Mouse (Mus musculus) hindbrain, embryonic 15.5 days (tissue): ENCODE measurements around the gene Pon1. TPM values are rescaled to one million over a fixed set of nuclear protein-coding genes. Genes with fewer than 3 reads are reported as not detected.

Experiments used
- ATAC-seq: fragments of 200-750 bp; cut with Nextera tagmentation; 2 replicates; pipeline ENCODE4 v1.8.0; 2017; ENCODE audit warnings: low read depth, moderate number of reproducible peaks, moderate TSS enrichment; ENCODE audit not compliant: low FRiP score
- H3K27ac ChIP-seq: fragments of 300-500 bp; sonication (generic); replicated peaks from 2 replicates; pipeline ENCODE4 v1.5.1; 2015; ENCODE audit warnings: mild to moderate bottlenecking, inconsistent platforms
- H3K27me3 ChIP-seq: fragments of 300-500 bp; sonication (generic); 2 replicates; pipeline ENCODE4 v1.6.1; 2015; ENCODE audit warnings: control low read depth, inconsistent platforms
- H3K36me3 ChIP-seq: fragments of 300-500 bp; sonication (generic); 2 replicates; pipeline ENCODE4 v1.6.1; 2015; ENCODE audit warnings: control low read depth, inconsistent platforms
- H3K4me1 ChIP-seq: fragments of 300-500 bp; sonication (generic); replicated peaks from 2 replicates; pipeline ENCODE4 v1.6.1; 2015; ENCODE audit warnings: control low read depth, inconsistent platforms
- H3K4me2 ChIP-seq: fragments of 300-500 bp; sonication (generic); 2 replicates; pipeline ENCODE4 v1.6.1; 2015; ENCODE audit warnings: moderate library complexity, mild to moderate bottlenecking, inconsistent platforms
- H3K4me3 ChIP-seq: fragments of 300-500 bp; sonication (generic); 2 replicates; pipeline ENCODE4 v1.5.1; 2015; ENCODE audit warnings: mild to moderate bottlenecking, inconsistent platforms
- H3K9ac ChIP-seq: fragments of 300-500 bp; sonication (generic); 2 replicates; pipeline ENCODE4 v1.6.1; 2015; ENCODE audit warnings: inconsistent platforms
- H3K9me3 ChIP-seq: fragments of 300-500 bp; sonication (generic); 2 replicates; pipeline ENCODE4 v1.6.1; 2016; ENCODE audit warnings: control low read depth, inconsistent platforms
- WGBS: fragments of 180-500 bp; shearing (Covaris S2); methylation state at CpG from one replicate; pipeline ENCODE4 v1.1.7; 2015; 5-methylcytosine and 5-hydroxymethylcytosine counted together
- polyA plus RNA-seq: library from polyadenylated mRNA; unstranded; fragments of >200 nt; fragmentation: Nextera tagmentation; extraction: Ambion mirVana; gene quantifications from 2 replicates; pipeline ENCODE4 v1.2.1, GENCODE M21; 2015

Gene Pon1
- polyA plus RNA-seq, 1 experiment from 2014 or later: 0.45 TPM

DNA sequence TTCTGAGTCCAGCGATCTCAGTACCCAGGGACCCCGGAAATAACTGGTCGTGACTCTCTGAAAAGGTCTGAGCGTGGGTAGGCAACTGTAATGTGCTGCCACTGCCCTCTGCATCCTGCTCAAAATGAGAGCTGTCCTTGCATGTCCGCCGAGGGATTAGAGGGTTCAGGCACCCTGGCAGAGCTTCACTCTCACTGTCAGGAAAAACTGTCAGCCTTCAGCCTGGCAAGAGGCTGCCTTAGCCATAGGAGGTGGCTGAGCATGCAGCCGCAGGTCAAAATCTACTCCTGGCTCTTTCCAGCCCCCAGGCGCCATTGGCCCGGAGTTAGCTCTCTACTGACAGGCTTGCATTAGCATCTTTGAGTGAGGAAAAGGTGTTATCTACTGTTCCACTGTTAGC, 21.2 kb downstream of the Pon1 start:
- Histone ChIP-seq H3K4me2 (no peak overlapping the region), H3K9ac (no peak overlapping the region), H3K36me3 (no peaks in the 10 kb centered on the region), H3K27ac (no peak overlapping the region), H3K4me3 (no peak overlapping the region), H3K27me3 (no peaks in the 10 kb centered on the region), H3K9me3 (no peaks in the 10 kb centered on the region), H3K4me1 (0 out of 2 replicates have a peak, but pooled peaks cover 3% of the 10 kb centered on the region)
- WGBS: 74% methylated on average over 9 of the region's 9 CpGs
- peak; percentile 32; the same call in 1 of the 2 replicates for ATAC-seq

DNA sequence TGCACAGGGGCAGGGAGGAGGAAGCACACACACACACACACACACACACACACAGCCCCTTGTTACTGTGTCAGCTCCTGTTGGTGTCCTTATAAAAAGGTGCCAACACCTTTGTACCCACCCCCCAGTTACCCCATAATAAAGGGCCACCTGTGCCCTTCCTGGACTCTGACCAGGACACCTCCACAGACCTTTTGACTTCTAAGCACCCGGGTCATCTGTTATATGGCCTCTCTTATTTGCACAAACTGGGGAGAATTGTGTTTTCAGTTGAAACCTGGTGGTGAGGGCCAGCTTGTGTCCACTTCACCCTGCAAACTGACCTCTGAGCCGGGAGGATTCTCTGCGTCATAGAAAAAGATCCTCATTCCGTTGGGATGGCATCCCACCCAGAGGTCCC, 22.3 kb downstream of the Pon1 start:
- Histone ChIP-seq H3K4me1 (0 out of 2 replicates have a peak, but pooled peaks cover 3% of the 10 kb centered on the region), H3K4me3 (no peak overlapping the region), H3K9me3 (no peaks in the 10 kb centered on the region), H3K27me3 (no peaks in the 10 kb centered on the region), H3K4me2 (no peak overlapping the region), H3K27ac (no peak overlapping the region), H3K9ac (no peak overlapping the region), H3K36me3 (no peaks in the 10 kb centered on the region)
- 83% methylated on average over 4 of the region's 4 CpGs for WGBS
- no peak for ATAC-seq

DNA sequence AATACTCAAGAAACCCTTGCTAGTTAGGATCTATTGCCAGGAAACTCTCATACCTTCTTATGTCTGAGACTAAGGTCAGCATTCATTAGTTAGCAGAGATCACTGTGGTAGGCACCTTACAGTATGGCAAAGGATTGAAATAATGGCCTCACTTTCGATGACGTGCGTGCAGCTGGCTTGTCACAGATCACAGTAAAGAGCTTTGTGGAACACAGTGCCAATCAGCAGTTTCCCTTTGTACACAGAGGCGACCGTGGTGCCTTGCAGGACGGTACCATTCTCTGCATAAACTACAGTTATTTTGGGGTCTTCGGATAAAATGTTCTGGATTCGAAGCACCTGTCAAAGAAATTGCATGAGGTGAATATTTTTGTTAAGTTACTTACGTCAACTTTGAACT, 25.6 kb downstream of the Pon1 start:
- no peak for ATAC-seq
- no peak overlapping the region for H3K4me2 ChIP-seq
- H3K9ac ChIP-seq: no peak overlapping the region
- no peak overlapping the region for H3K4me3 ChIP-seq
- 0 out of 2 replicates have a peak, but pooled peaks cover 3% of the 10 kb centered on the region for H3K4me1 ChIP-seq
- H3K27me3 ChIP-seq: no peaks in the 10 kb centered on the region
- no peaks in the 10 kb centered on the region for H3K36me3 ChIP-seq
- H3K9me3 ChIP-seq: no peaks in the 10 kb centered on the region
- 74% methylated on average over 9 of the region's 9 CpGs for WGBS
- no peak overlapping the region for H3K27ac ChIP-seq

DNA sequence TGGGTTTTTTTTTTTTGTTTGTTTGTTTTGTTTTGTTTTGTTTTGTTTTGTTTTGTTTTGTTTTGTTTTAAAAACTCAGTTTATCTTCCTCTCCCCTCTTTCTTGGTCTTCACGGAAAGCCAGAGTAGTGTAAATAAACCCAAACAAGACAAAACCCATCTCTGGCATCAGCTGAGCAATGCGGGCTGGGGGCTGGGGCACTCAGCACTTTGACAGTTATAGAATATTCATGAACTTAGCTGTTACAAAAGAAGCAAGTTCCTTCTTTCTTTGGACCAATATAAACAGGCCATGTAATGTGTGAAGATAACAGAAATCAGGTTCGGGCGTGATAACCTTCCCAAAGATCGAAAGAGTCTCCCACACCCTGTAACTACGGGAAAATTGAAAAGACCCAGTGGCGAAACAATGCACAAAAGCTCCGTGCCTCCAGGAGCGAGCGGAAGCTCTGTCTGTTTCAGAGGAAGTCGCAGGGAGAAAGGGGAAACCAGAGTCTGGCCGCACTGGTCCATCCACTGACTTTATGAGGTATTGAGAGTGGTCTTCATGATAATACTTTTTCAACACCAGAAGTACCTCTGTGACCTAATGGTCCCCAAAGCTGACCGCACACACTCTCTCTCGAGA, 26.6 kb downstream of the Pon1 start:
- no peaks in the 10 kb centered on the region for H3K27me3 ChIP-seq
- no peaks in the 10 kb centered on the region for H3K4me1 ChIP-seq
- WGBS: 24% methylated on average over 14 of the region's 14 CpGs
- no peaks in the 10 kb centered on the region for H3K36me3 ChIP-seq
- H3K9me3 ChIP-seq: no peaks in the 10 kb centered on the region
- H3K27ac ChIP-seq: no peak overlapping the region
- no peak overlapping the region for H3K9ac ChIP-seq
- ATAC-seq: no peak
- peak overlapping the region; percentile 33 for H3K4me2 ChIP-seq
- no peak overlapping the region for H3K4me3 ChIP-seq

GRCm38 (mm10) chr6:5164855-5165254, 28.9 kb downstream of the Pon1 start:
- H3K36me3 ChIP-seq: 0 out of 2 replicates have a peak, but pooled peaks cover 2% of the 10 kb centered on the region
- no peak for ATAC-seq
- no peak overlapping the region for H3K9ac ChIP-seq
- 68% methylated on average over 9 of the region's 9 CpGs for WGBS
- H3K4me3 ChIP-seq: no peak overlapping the region
- H3K9me3 ChIP-seq: no peaks in the 10 kb centered on the region
- no peak overlapping the region; the same call in 1 of the 2 replicates for H3K27ac ChIP-seq
- no peaks in the 10 kb centered on the region for H3K27me3 ChIP-seq
- no peak overlapping the region for H3K4me2 ChIP-seq
- H3K4me1 ChIP-seq: no peaks in the 10 kb centered on the region

GRCm38 (mm10) chr6:5163507-5164144, 30.1 kb downstream of the Pon1 start:
- no peak overlapping the region for H3K4me3 ChIP-seq
- WGBS: 97% methylated on average over 14 of the region's 14 CpGs
- no peak overlapping the region for H3K4me2 ChIP-seq

DNA sequence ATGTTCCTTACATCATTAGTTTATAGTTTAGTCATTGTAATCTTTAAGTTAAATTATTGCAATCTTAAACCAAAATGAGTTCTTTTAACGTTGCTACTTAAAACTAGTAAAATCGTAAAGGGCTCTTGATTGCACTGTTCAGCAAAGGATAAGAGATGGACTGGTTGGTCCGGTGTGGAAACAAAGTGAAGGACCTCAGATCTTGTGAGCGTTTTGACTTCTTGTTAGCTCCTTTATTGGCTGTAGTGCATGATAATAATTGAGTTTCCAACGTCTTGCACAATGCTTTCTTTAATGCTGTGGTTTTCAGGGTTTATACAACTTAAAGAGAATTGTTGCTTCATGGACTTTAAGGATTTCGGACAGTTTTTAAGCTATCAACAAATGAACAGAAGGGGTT, 31.7 kb downstream of the Pon1 start:
- 93% methylated on average over 6 of the region's 6 CpGs for WGBS
- ATAC-seq: no peak
- Histone ChIP-seq H3K9ac (no peak overlapping the region), H3K4me1 (no peaks in the 10 kb centered on the region), H3K9me3 (no peaks in the 10 kb centered on the region), H3K4me3 (no peak overlapping the region), H3K36me3 (peaks cover 15% of the 10 kb centered on the region; the same call in 1 of the 2 replicates), H3K27me3 (no peaks in the 10 kb centered on the region), H3K4me2 (no peak overlapping the region), H3K27ac (no peak overlapping the region)

More at GRCm38 (mm10) chr6:5163507-5164144, 30.1 kb downstream of the Pon1 start:
- Histone ChIP-seq H3K27me3 (no peaks in the 10 kb centered on the region), H3K9ac (no peak overlapping the region), H3K9me3 (no peaks in the 10 kb centered on the region), H3K4me1 (no peaks in the 10 kb centered on the region), H3K27ac (no peak overlapping the region), H3K36me3 (peaks cover 14% of the 10 kb centered on the region; the same call in 1 of the 2 replicates)
- no peak for ATAC-seq

- Histone ChIP-seq H3K4me1 (no peaks in the 10 kb centered on the region), H3K27me3 (no peaks in the 10 kb centered on the region), H3K36me3 (peaks cover 24% of the 10 kb centered on the region), H3K27ac (no peak overlapping the region), H3K4me3 (no peak overlapping the region), H3K4me2 (no peak overlapping the region), H3K9ac (no peak overlapping the region), H3K9me3 (no peaks in the 10 kb centered on the region)
- WGBS: 86% methylated on average over 7 of the region's 7 CpGs
- ATAC-seq: no peak
Observed at GRCm38 (mm10) chr6:5159385-5159791, 34.4 kb downstream of the Pon1 start.

GRCm38 (mm10) chr6:5156541-5157425, 37.0 kb downstream of the Pon1 start:
- no peaks in the 10 kb centered on the region for H3K27me3 ChIP-seq
- no peak overlapping the region for H3K9ac ChIP-seq
- no peak overlapping the region for H3K4me2 ChIP-seq
- H3K4me1 ChIP-seq: no peaks in the 10 kb centered on the region
- no peak for ATAC-seq
- H3K36me3 ChIP-seq: peaks cover 28% of the 10 kb centered on the region
- 84% methylated on average over 6 of the region's 6 CpGs for WGBS
- H3K9me3 ChIP-seq: no peaks in the 10 kb centered on the region
- no peak overlapping the region for H3K4me3 ChIP-seq
- H3K27ac ChIP-seq: no peak overlapping the region

GRCm38 (mm10) chr6:5155313-5155927, 38.3 kb downstream of the Pon1 start:
- Histone ChIP-seq H3K27me3 (no peaks in the 10 kb centered on the region), H3K36me3 (peaks cover 28% of the 10 kb centered on the region), H3K9ac (no peak overlapping the region), H3K4me2 (no peak overlapping the region), H3K27ac (no peak overlapping the region), H3K4me3 (no peak overlapping the region), H3K4me1 (0 out of 2 replicates have a peak, but pooled peaks cover 4% of the 10 kb centered on the region), H3K9me3 (no peaks in the 10 kb centered on the region)
- peak; percentile 38; the same call in 1 of the 2 replicates for ATAC-seq
- WGBS: 73% methylated on average over 1 of the region's 1 CpGs

DNA sequence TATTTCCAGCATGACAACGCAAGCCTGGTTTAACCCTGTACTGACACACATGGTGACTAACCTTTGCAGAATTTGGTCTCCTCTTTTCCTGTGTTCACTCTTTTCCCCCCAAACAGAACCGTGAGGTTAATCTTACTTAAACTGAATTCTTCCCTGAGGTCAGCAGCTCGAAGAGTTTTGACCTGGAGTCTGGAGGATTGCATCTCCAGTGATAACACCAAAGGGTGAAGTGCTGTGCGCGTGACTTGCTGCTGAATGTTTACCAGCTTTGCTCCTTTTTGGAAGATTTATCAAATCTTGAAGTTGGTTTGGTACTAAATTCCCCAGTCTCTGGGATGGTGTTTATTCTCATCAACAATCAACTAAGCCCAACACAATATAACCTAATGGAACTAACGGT, 39.0 kb downstream of the Pon1 start:
- ATAC-seq: no peak
- Histone ChIP-seq H3K9ac (no peak overlapping the region), H3K36me3 (peaks cover 25% of the 10 kb centered on the region), H3K4me2 (no peak overlapping the region), H3K27ac (no peak overlapping the region), H3K4me3 (no peak overlapping the region), H3K9me3 (no peaks in the 10 kb centered on the region), H3K4me1 (0 out of 2 replicates have a peak, but pooled peaks cover 4% of the 10 kb centered on the region), H3K27me3 (no peaks in the 10 kb centered on the region)
- WGBS: 91% methylated on average over 6 of the region's 6 CpGs
